ENCODE assay signal across 21 mouse cellular contexts in genomic region chr11:44776556-44776955, GRCm38 (mm10).
DNase-seq lines count a peak whose midpoint lies in the region.
"Had no signal": no experiment of that assay in that cellular context is flagged by ENCODE, and none has a peak within 500 bp of the region (broad histone marks: within the 10 kb centered on the region; RNA-seq: fewer than 3 reads in every experiment).

No protein-coding gene starts in this region.

- H3K4me3 ChIP-seq in forebrain, embryonic 10.5 days: no peak overlapping the region
- H3K4me3 ChIP-seq: heart, adult 2 months; heart, embryonic 10.5 days; heart, embryonic 13.5 days; hindbrain, embryonic 12.5 days; hindbrain, embryonic 15.5 days had no signal

- H3K4me1 ChIP-seq in forebrain, embryonic 10.5 days: peaks cover 17% of the 10 kb centered on the region
- H3K4me1 ChIP-seq: heart, embryonic 13.5 days had no signal

- DNase-seq in cerebellum, adult 11-12 months: peak; percentile 53
- no peak for DNase-seq in cerebellum, postnatal 4 days (ENCODE audit: low spot score in 2 of 2)
- peak; percentile 9 for DNase-seq in testis, postnatal 14 days (ENCODE audit: low spot score)
- no peak for DNase-seq in testis, postnatal 10 days (ENCODE audit: low spot score)
- peak; percentile 34 for DNase-seq in cerebellum, adult 8-10 months
- DNase-seq in cerebellum, postnatal 10 days: peak; percentile 24 to 40
- no peak for DNase-seq in kidney, adult 9 months
- no peak for DNase-seq in forebrain, embryonic 10.5 days (ENCODE audit: extremely low spot score, low spot score)
- DNase-seq: adrenal gland, adult 2 months; adrenal gland, postnatal 14 days; B cell, adult 2 months; forebrain, postnatal 0 days; gastrocnemius, postnatal 25 days; heart, adult 2 months; kidney, adult 8-10 months had no signal

- 88% methylated on average over 2 of the region's 2 CpGs for WGBS in forebrain, embryonic 10.5 days

- no peak overlapping the region for H3K27ac ChIP-seq in forebrain, embryonic 10.5 days
- H3K27ac ChIP-seq: heart, adult 2 months; heart, embryonic 10.5 days; heart, embryonic 13.5 days; hindbrain, embryonic 15.5 days had no signal

- no peaks in the 10 kb centered on the region for H3K36me3 ChIP-seq in forebrain, embryonic 10.5 days (replicated peaks)
- H3K36me3 ChIP-seq: G1E; heart, embryonic 10.5 days; heart, embryonic 13.5 days; hindbrain, embryonic 12.5 days; hindbrain, embryonic 15.5 days had no signal

- H3K27me3 ChIP-seq in forebrain, embryonic 10.5 days (ENCODE audit: poor library complexity, severe bottlenecking): peaks cover 99% of the 10 kb centered on the region
- H3K27me3 ChIP-seq: CH12.LX; heart, embryonic 13.5 days; hindbrain, embryonic 12.5 days; hindbrain, embryonic 15.5 days had no signal

- H3K9me3 ChIP-seq in forebrain, embryonic 10.5 days: no peaks in the 10 kb centered on the region
- H3K9me3 ChIP-seq: G1E; heart, embryonic 10.5 days; heart, embryonic 13.5 days; hindbrain, embryonic 12.5 days; hindbrain, embryonic 15.5 days had no signal

Comparison
In these comparisons a context has a peak if more than half of its experiments do, and no peak if none do; other contexts are left out.
1. DNase-seq: peak in cerebellum, adult 11-12 months (single experiment), testis, postnatal 14 days (single experiment), cerebellum, adult 8-10 months (single experiment) and cerebellum, postnatal 10 days (2 of 2); none in cerebellum, postnatal 4 days (0 of 2), testis, postnatal 10 days (single experiment), kidney, adult 9 months (single experiment) and forebrain, embryonic 10.5 days (single experiment).